Mouse (Mus musculus): ENCODE data around the gene Uhrf1bp1l. TPM values are rescaled to one million over a fixed set of nuclear protein-coding genes. Genes with fewer than 3 reads are reported as not detected.

The Uhrf1bp1l gene
- polyA plus RNA-seq, 1 experiment, result 16.0 TPM

DNA sequence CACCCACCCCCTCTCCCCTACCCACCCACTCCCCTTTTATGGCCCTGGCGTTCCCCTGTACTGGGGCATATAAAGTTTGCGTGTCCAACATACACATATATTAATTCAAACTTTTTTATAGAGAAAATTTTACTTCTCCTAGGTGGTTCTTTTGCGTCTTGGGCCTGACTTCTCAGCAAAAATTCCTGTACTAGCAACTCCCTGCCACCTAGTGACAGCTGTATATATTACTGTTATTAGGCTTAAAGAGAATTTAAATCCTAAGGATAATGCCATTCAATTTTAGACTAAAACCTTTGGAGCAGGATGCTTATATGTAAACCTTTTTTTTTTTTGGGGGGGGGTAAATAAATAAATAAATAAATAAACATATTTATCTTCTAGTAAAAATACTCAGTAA is 37.4 kb upstream of the Uhrf1bp1l start:
- H3K36me3 ChIP-seq (ENCODE audit: control insufficient read depth, insufficient read depth), result peaks cover 13% of the 10 kb centered on the region
- no peak overlapping the region for H3K4me3 ChIP-seq
- H3K27me3 ChIP-seq (ENCODE audit: control insufficient read depth, insufficient read depth, insufficient read length), result no peaks in the 10 kb centered on the region
- no peak for TF ChIP-seq TCF12 (IDR thresholded peaks at IDR 0.05; ENCODE audit: insufficient read depth, poor library complexity, severe bottlenecking)
- no peak for TF ChIP-seq MYOD1 (IDR thresholded peaks at IDR 0.05; ENCODE audit: control insufficient read depth in 1 of 3, insufficient read length in 2 of 3, low read depth in 2 of 3)
- no peak for TF ChIP-seq USF1 (IDR thresholded peaks at IDR 0.05; ENCODE audit: low read depth)
- TF ChIP-seq TCF3 (IDR thresholded peaks at IDR 0.05; ENCODE audit: insufficient read length, low read depth), result no peak
- TF ChIP-seq MYOG (IDR thresholded peaks at IDR 0.05; ENCODE audit: control insufficient read depth in 1 of 3, insufficient read depth in 1 of 3, insufficient read length in 2 of 3, low read depth in 2 of 3), result no peak
- no peak overlapping the region for H3K4me2 ChIP-seq (ENCODE audit: low read depth)
- H3ac ChIP-seq (ENCODE audit: control insufficient read depth, insufficient read length), result no peak overlapping the region
- no peaks in the 10 kb centered on the region for H3K79me2 ChIP-seq (ENCODE audit: control insufficient read depth, insufficient read depth)

DNA sequence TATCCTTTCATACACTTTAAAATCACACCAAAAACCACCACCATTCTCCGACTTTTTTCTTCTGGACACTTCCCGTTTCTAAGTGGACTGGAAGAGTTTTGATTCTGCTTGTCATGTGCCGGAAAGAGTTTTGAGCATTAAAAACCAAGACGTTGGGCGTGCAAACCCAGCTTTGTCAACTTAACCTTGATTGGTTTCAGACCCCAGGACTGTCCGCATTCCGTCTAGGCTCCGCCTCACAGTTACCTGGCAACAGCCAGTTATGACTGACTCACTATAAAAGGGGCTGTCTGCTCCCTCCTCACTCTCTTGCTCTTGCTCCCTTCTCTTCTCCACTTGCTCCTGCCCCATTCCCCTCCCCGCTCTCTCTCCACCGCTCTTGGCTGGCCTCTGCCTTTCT is 36.1 kb upstream of the Uhrf1bp1l start:
- H3K79me2 ChIP-seq (ENCODE audit: control insufficient read depth, insufficient read depth), result no peaks in the 10 kb centered on the region
- no peak overlapping the region for H3K4me2 ChIP-seq (ENCODE audit: low read depth)
- H3K4me3 ChIP-seq, result no peak overlapping the region
- TF ChIP-seq TCF12 (IDR thresholded peaks at IDR 0.05; ENCODE audit: insufficient read depth, poor library complexity, severe bottlenecking) (no peak), MYOG (IDR thresholded peaks at IDR 0.05; ENCODE audit: control insufficient read depth in 1 of 3, insufficient read depth in 1 of 3, insufficient read length in 2 of 3, low read depth in 2 of 3) (no peak), E2F4 (IDR thresholded peaks at IDR 0.05; ENCODE audit: insufficient read depth) (no peak), TCF3 (IDR thresholded peaks at IDR 0.05; ENCODE audit: insufficient read length, low read depth) (no peak), MAX (IDR thresholded peaks at IDR 0.05; ENCODE audit: low read depth) (no peak), CEBPB (IDR thresholded peaks at IDR 0.05; ENCODE audit: insufficient read depth, poor library complexity, severe bottlenecking) (no peak), MYOD1 (IDR thresholded peaks at IDR 0.05; ENCODE audit: control insufficient read depth in 1 of 3, insufficient read length in 2 of 3, low read depth in 2 of 3) (no peak), REST (IDR thresholded peaks at IDR 0.05; ENCODE audit: insufficient read depth, insufficient read length) (no peak), POLR2AphosphoS2 (IDR thresholded peaks at IDR 0.05; ENCODE audit: insufficient read length, low read depth) (no peak), USF1 (IDR thresholded peaks at IDR 0.05; ENCODE audit: low read depth) (no peak), POLR2A (IDR thresholded peaks at IDR 0.05; ENCODE audit: insufficient read length, low read depth) (no peak), SRF (IDR thresholded peaks at IDR 0.05; ENCODE audit: control insufficient read depth, insufficient read length, low read depth) (no peak)
- peaks cover 18% of the 10 kb centered on the region for H3K36me3 ChIP-seq (ENCODE audit: control insufficient read depth, insufficient read depth)
- no peaks in the 10 kb centered on the region for H3K27me3 ChIP-seq (ENCODE audit: control insufficient read depth, insufficient read depth, insufficient read length)
- H3ac ChIP-seq (ENCODE audit: control insufficient read depth, insufficient read length), result no peak overlapping the region

- no peak for TF ChIP-seq TCF3 (IDR thresholded peaks at IDR 0.05; ENCODE audit: insufficient read length, low read depth)
- H3ac ChIP-seq (ENCODE audit: control insufficient read depth, insufficient read length), result no peak overlapping the region
- no peaks in the 10 kb centered on the region for H3K27me3 ChIP-seq (ENCODE audit: control insufficient read depth, insufficient read depth, insufficient read length)
- peaks cover 40% of the 10 kb centered on the region for H3K36me3 ChIP-seq (ENCODE audit: control insufficient read depth, insufficient read depth)
- no peak overlapping the region for H3K4me2 ChIP-seq (ENCODE audit: low read depth)
- H3K4me3 ChIP-seq, result no peak overlapping the region
- H3K79me2 ChIP-seq (ENCODE audit: control insufficient read depth, insufficient read depth), result no peaks in the 10 kb centered on the region
These were observed 29.9 kb upstream of the Uhrf1bp1l start for GRCm38 (mm10) chr10:89714910-89715309.

DNA sequence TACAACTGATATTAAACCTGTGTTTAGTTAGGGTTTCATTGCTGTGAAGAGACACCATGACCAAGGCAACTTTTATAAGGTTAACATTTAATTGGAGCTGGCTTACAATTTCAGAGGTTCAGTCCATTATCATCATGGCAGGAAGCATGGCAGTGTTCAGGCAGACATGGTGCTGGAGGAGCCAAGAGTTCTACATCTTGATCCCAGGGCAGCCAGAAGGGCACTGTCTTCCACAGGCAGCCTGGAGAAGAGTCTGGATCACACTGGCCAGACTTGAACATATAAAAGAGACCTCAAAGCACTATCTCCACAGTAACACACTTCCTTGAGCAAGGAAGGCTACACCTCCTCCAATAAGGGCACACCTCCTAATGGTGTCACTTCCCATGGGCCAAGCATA is 24.5 kb upstream of the Uhrf1bp1l start:
- no peak for TF ChIP-seq MYOG (IDR thresholded peaks at IDR 0.05; ENCODE audit: control insufficient read depth in 1 of 3, insufficient read depth in 1 of 3, insufficient read length in 2 of 3, low read depth in 2 of 3)
- no peak for TF ChIP-seq REST (IDR thresholded peaks at IDR 0.05; ENCODE audit: insufficient read depth, insufficient read length)
- no peak for TF ChIP-seq USF1 (IDR thresholded peaks at IDR 0.05; ENCODE audit: low read depth)
- no peak for TF ChIP-seq MYOD1 (IDR thresholded peaks at IDR 0.05; ENCODE audit: control insufficient read depth in 1 of 3, insufficient read length in 2 of 3, low read depth in 2 of 3)
- TF ChIP-seq POLR2A (IDR thresholded peaks at IDR 0.05; ENCODE audit: insufficient read length, low read depth), result no peak
- no peak for TF ChIP-seq TCF3 (IDR thresholded peaks at IDR 0.05; ENCODE audit: insufficient read length, low read depth)

GRCm38 (mm10) chr10:89720796-89721195 is 24.0 kb upstream of the Uhrf1bp1l start:
- Histone ChIP-seq H3ac (ENCODE audit: control insufficient read depth, insufficient read length) (no peak overlapping the region), H3K27me3 (ENCODE audit: control insufficient read depth, insufficient read depth, insufficient read length) (no peaks in the 10 kb centered on the region), H3K4me3 (no peak overlapping the region), H3K36me3 (ENCODE audit: control insufficient read depth, insufficient read depth) (peaks cover 22% of the 10 kb centered on the region), H3K79me2 (ENCODE audit: control insufficient read depth, insufficient read depth) (no peaks in the 10 kb centered on the region), H3K4me2 (ENCODE audit: low read depth) (no peak overlapping the region)
- no peak for TF ChIP-seq CEBPB (IDR thresholded peaks at IDR 0.05; ENCODE audit: insufficient read depth, poor library complexity, severe bottlenecking)
- TF ChIP-seq SRF (IDR thresholded peaks at IDR 0.05; ENCODE audit: control insufficient read depth, insufficient read length, low read depth), result no peak
- TF ChIP-seq TCF3 (IDR thresholded peaks at IDR 0.05; ENCODE audit: insufficient read length, low read depth), result no peak
- no peak for TF ChIP-seq POLR2AphosphoS2 (IDR thresholded peaks at IDR 0.05; ENCODE audit: insufficient read length, low read depth)
- TF ChIP-seq TCF12 (IDR thresholded peaks at IDR 0.05; ENCODE audit: insufficient read depth, poor library complexity, severe bottlenecking), result no peak
- no peak for TF ChIP-seq POLR2A (IDR thresholded peaks at IDR 0.05; ENCODE audit: insufficient read length, low read depth)
- no peak for TF ChIP-seq MAX (IDR thresholded peaks at IDR 0.05; ENCODE audit: low read depth)
- TF ChIP-seq USF1 (IDR thresholded peaks at IDR 0.05; ENCODE audit: low read depth), result no peak
- TF ChIP-seq MYOG (IDR thresholded peaks at IDR 0.05; ENCODE audit: control insufficient read depth in 1 of 3, insufficient read depth in 1 of 3, insufficient read length in 2 of 3, low read depth in 2 of 3), result no peak
- no peak for TF ChIP-seq MYOD1 (IDR thresholded peaks at IDR 0.05; ENCODE audit: control insufficient read depth in 1 of 3, insufficient read length in 2 of 3, low read depth in 2 of 3)
- no peak for TF ChIP-seq E2F4 (IDR thresholded peaks at IDR 0.05; ENCODE audit: insufficient read depth)
- no peak for TF ChIP-seq REST (IDR thresholded peaks at IDR 0.05; ENCODE audit: insufficient read depth, insufficient read length)

More for the DNA sequence above, 24.5 kb upstream of the Uhrf1bp1l start:
- peaks cover 18% of the 10 kb centered on the region for H3K36me3 ChIP-seq (ENCODE audit: control insufficient read depth, insufficient read depth)
- H3K79me2 ChIP-seq (ENCODE audit: control insufficient read depth, insufficient read depth), result no peaks in the 10 kb centered on the region
- no peaks in the 10 kb centered on the region for H3K27me3 ChIP-seq (ENCODE audit: control insufficient read depth, insufficient read depth, insufficient read length)
- no peak overlapping the region for H3K4me3 ChIP-seq
- H3K4me2 ChIP-seq (ENCODE audit: low read depth), result no peak overlapping the region
- no peak overlapping the region for H3ac ChIP-seq (ENCODE audit: control insufficient read depth, insufficient read length)
